Mouse (Mus musculus): ENCODE measurements around the gene Tcf23. TPM values are rescaled to one million over a fixed set of nuclear protein-coding genes. Genes with fewer than 3 reads are reported as not detected.
A peak's percentile ranks its signal among the peaks of the same experiment; 100 is the strongest.

The Tcf23 gene
- polyA plus RNA-seq, 1 experiment: not detected

DNA sequence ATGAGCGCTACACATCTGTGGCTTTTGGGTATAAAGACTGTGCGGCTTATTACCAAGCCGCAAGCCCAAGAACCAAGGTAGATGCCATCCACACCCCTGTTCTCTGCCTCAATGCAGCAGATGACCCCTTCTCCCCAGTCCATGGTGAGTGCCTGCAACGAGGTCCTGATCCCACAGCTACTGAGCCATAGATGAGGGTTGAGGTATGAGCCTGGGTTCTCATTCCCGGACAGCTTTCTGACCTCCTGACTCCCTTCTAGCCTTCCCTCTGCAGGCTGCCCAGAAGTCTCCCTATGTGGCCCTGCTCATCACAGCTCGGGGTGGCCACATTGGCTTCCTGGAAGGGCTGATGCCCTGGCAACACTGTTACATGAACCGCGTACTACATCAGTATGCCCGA is 13.9 kb upstream of the Tcf23 start:
- no peak overlapping the region for H3K27ac ChIP-seq (ENCODE audit: insufficient read depth, low read depth, low read length)
- H3K4me1 ChIP-seq (ENCODE audit: control insufficient read depth, insufficient read depth, low read length): peaks cover 24% of the 10 kb centered on the region
- TF ChIP-seq POLR2A (IDR thresholded peaks at IDR 0.05; ENCODE audit: insufficient read depth, low read depth, low read length): no peak
- no peak for TF ChIP-seq CTCF (IDR thresholded peaks at IDR 0.05; ENCODE audit: insufficient read depth, low read depth, low read length)
- H3K4me3 ChIP-seq (ENCODE audit: insufficient read depth, low read depth, low read length): no peak overlapping the region
- 95% methylated on average over 9 of the region's 9 CpGs for WGBS

DNA sequence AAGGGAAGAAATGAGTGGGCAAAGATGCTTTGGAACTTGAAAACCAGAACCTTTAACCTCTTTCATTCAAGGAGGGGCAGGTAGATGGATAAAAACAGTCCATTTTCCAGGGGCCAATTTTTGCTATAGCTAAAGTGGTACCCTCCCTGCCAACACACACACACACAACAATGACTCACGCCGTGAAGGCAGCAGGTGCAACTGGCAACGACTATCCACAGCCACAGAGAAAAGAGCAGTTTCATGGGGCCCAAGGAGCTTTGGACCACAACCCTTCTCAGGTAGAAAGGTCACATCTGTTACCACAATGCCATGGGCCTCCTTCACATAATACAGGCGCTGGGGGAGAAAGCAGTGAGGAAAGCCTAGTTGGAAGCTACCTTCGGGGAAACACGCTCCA is 12.7 kb upstream of the Tcf23 start:
- Histone ChIP-seq H3K4me1 (ENCODE audit: control insufficient read depth, insufficient read depth, low read length) (peaks cover 24% of the 10 kb centered on the region), H3K4me3 (ENCODE audit: insufficient read depth, low read depth, low read length) (no peak overlapping the region), H3K27ac (ENCODE audit: insufficient read depth, low read depth, low read length) (no peak overlapping the region)
- WGBS: 79% methylated on average over 6 of the region's 6 CpGs
- TF ChIP-seq POLR2A (IDR thresholded peaks at IDR 0.05; ENCODE audit: insufficient read depth, low read depth, low read length) (no peak), CTCF (IDR thresholded peaks at IDR 0.05; ENCODE audit: insufficient read depth, low read depth, low read length) (no peak)

DNA sequence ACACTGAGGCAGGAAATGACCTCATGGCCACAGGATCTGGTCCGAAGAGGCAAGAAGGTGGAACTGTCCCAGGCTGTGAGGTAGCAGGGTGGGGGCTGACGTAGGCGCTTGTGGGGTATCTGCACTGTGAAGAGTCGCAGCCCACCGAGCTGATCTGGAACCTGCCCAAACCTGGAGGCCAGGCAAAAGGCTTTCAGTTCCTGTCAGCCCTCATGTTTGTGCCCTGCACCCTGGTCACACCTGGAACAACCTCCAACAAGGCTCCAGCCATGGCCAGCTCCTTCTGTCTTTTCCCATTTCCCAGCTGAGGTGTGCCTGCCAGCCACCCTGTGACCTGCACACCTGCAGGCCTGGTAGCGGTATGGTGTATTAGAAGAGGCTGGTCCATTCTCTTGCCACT is 10.6 kb upstream of the Tcf23 start:
- H3K4me3 ChIP-seq (ENCODE audit: insufficient read depth, low read depth, low read length): no peak overlapping the region
- whole genome bisulfite sequencing: 92% methylated on average over 6 of the region's 6 CpGs

DNA sequence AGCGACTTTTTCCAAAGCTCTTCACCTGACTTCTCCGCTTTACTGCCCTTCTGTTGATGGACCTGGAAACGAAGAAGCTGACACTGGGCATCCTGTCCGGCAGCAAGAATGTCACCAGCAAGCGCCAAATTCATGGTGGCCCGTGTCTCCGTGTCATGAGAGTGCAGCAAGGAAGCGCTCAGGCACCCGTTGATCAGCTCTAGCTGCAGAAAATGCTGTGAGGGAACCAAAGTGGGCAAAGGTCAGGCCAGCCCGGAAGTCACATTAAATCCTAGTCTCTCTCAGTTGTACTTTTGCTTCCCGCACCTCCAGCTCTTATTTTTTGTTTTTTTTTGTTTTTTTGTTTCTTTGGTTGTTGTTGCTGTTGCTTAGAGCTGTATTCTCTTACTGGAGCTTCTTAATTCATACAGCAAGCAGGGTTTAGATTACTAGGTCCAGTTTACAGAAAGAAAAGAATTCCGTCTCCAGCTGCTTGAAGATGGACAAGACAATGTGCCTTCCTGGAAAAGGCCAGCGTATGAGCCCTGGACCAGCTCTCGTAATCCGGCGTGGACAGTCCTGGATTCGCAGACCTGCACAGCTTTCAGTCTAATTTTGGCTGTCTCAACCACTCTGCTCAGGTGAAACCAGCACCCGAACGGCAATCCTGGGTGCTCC is 9.1 kb upstream of the Tcf23 start:
- TF ChIP-seq CTCF (IDR thresholded peaks at IDR 0.05; ENCODE audit: insufficient read depth, low read depth, low read length): no peak
- no peak for TF ChIP-seq POLR2A (IDR thresholded peaks at IDR 0.05; ENCODE audit: insufficient read depth, low read depth, low read length)
- Histone ChIP-seq H3K27ac (ENCODE audit: insufficient read depth, low read depth, low read length) (no peak overlapping the region), H3K4me1 (ENCODE audit: control insufficient read depth, insufficient read depth, low read length) (peaks cover 21% of the 10 kb centered on the region), H3K4me3 (ENCODE audit: insufficient read depth, low read depth, low read length) (peak overlapping the region; percentile 75)
- WGBS: 30% methylated on average over 19 of the region's 19 CpGs

More for the DNA sequence above, 10.6 kb upstream of the Tcf23 start:
- no peak for TF ChIP-seq POLR2A (IDR thresholded peaks at IDR 0.05; ENCODE audit: insufficient read depth, low read depth, low read length)
- TF ChIP-seq CTCF (IDR thresholded peaks at IDR 0.05; ENCODE audit: insufficient read depth, low read depth, low read length): no peak
- peaks cover 21% of the 10 kb centered on the region for H3K4me1 ChIP-seq (ENCODE audit: control insufficient read depth, insufficient read depth, low read length)
- no peak overlapping the region for H3K27ac ChIP-seq (ENCODE audit: insufficient read depth, low read depth, low read length)

DNA sequence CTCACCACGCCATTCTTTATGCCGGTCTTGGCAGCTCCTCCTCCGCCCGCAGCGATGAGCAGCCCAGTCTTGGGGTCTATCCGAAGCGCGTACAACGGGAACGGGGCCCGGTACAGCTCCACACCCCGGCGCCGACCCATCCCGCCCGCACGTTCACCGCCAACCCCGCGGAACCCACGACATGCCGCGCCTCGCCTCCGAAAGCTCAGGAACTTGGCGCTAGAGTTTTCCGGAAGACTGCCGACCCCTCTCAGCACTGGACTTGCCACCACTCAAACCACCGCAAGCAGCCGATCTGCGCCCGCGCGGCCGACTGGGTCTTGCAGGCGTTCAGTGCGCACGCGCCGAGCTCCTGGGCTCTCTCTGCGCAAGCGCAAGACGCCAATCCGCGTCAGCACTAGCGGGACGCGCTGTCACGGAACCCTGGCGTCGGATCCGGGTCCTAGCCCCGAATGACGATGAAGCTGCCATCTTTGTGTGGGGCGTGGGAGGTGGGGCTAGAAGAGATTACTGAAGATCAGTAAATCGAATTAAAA is 8.4 kb upstream of the Tcf23 start, which contains the start of gene Preb:
Preb (minus strand) TSS at position 396 of the 536 bp plus-strand sequence.
- TF ChIP-seq POLR2A (IDR thresholded peaks at IDR 0.05; ENCODE audit: insufficient read depth, low read depth, low read length): peak; percentile 90
- TF ChIP-seq CTCF (IDR thresholded peaks at IDR 0.05; ENCODE audit: insufficient read depth, low read depth, low read length): no peak
- Histone ChIP-seq H3K4me1 (ENCODE audit: control insufficient read depth, insufficient read depth, low read length) (peaks cover 21% of the 10 kb centered on the region), H3K4me3 (ENCODE audit: insufficient read depth, low read depth, low read length) (peak within 1 kb of the TSS; percentile 75), H3K27ac (ENCODE audit: insufficient read depth, low read depth, low read length) (peak within 1 kb of the TSS; percentile 29; the same call in 1 of the 2 replicates)
- 0% methylated on average over 56 of the region's 56 CpGs for WGBS

DNA sequence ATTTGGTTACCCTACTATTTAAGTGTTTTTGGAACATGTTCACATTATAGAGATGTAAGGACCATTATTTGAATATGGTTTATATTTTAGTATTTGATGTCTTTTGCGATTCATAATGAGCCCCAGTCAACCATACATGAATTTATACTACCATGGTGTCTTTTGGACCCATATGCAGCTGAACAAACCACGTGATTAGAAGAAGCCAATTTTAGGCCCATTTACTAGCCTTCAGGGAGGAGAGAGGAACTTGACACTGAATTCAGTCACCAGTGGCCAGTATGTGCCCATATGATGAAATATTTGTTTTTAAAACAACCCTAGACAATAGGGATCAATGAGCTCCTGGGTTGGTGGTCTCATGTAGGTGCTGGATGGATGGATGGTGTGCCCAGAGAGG is 7.6 kb upstream of the Tcf23 start:
- H3K4me3 ChIP-seq (ENCODE audit: insufficient read depth, low read depth, low read length): no peak overlapping the region

DNA sequence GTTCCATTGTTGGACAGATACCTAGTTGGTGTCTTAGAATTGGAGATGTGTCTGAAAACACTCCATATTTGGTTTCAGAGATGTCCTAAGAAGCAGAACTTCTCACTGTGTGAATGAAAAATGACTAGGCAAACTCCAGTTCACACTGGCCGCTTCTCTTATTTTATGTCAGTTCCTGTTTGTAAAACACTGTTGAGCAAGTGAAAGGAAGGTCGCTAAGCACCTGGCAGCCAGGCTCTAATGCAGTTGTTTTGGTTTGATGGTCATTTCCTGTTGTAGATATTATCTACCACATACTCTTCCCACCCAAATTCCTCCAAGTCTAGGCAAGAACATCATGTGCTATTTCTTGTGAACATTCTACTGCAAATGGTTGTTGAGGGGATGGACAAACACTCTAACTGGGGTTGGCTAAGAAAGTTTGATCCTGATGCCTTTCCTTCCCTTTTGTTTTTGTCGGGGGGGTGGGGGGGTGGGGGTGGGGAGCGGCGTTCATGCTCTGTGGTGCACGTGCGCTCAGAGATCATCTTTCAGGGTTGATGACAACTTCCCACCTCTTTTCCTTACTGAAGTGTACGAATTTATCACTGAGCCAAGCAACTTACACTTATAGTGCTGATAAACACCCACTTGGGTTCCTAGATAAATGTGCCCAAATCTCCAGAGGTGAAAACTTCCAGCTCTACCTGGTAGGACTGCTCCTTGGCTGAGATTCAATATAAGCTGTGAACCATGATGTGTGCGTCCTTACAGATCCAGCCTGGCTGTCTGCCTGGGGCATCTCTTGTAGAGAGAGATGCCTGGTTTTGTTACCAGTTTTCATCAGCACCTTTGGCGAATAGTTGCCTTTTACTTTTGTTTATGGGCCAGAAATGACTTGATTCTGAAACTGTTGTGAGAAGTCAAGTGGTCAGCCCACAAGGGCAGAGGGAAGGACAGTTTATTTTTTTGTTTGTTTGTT is 6.6 kb upstream of the Tcf23 start:
- WGBS: 83% methylated on average over 10 of the region's 10 CpGs
- TF ChIP-seq POLR2A (IDR thresholded peaks at IDR 0.05; ENCODE audit: insufficient read depth, low read depth, low read length) (no peak), CTCF (IDR thresholded peaks at IDR 0.05; ENCODE audit: insufficient read depth, low read depth, low read length) (no peak)

More for the DNA sequence above, 7.6 kb upstream of the Tcf23 start:
- 0 out of 2 replicates have a peak overlapping the region, but pooled peaks have one; percentile 29 for H3K27ac ChIP-seq (ENCODE audit: insufficient read depth, low read depth, low read length)
- H3K4me1 ChIP-seq (ENCODE audit: control insufficient read depth, insufficient read depth, low read length): peaks cover 20% of the 10 kb centered on the region
- TF ChIP-seq CTCF (IDR thresholded peaks at IDR 0.05; ENCODE audit: insufficient read depth, low read depth, low read length) (no peak), POLR2A (IDR thresholded peaks at IDR 0.05; ENCODE audit: insufficient read depth, low read depth, low read length) (no peak)
- WGBS: 90% methylated on average over 2 of the region's 2 CpGs

DNA sequence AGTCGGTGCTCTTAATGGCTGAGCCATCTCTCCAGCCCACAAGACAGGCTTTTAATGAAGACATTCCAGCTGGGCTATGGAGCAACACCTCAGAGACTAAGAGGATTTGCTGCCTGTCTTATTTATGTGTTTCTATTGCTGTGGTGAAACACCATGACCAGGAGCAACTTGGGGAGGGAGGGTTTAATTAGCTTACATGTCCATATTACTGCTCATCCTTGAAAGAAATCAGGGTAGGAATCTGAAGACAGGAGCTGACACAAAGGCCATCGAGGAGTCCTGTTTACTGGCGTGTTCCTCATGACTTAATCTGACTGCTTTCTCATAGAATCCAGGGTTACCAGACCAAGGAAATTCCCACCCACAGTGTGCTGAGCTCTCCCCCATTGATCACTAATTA is 4.5 kb upstream of the Tcf23 start:
- 76% methylated on average over 3 of the region's 3 CpGs for WGBS
- H3K4me3 ChIP-seq (ENCODE audit: insufficient read depth, low read depth, low read length): no peak overlapping the region
- peaks cover 4% of the 10 kb centered on the region for H3K4me1 ChIP-seq (ENCODE audit: control insufficient read depth, insufficient read depth, low read length)
- TF ChIP-seq POLR2A (IDR thresholded peaks at IDR 0.05; ENCODE audit: insufficient read depth, low read depth, low read length) (no peak), CTCF (IDR thresholded peaks at IDR 0.05; ENCODE audit: insufficient read depth, low read depth, low read length) (no peak)
- H3K27ac ChIP-seq (ENCODE audit: insufficient read depth, low read depth, low read length): no peak overlapping the region

More for the DNA sequence above, 6.6 kb upstream of the Tcf23 start:
- Histone ChIP-seq H3K4me1 (ENCODE audit: control insufficient read depth, insufficient read depth, low read length) (peaks cover 17% of the 10 kb centered on the region), H3K4me3 (ENCODE audit: insufficient read depth, low read depth, low read length) (no peak overlapping the region), H3K27ac (ENCODE audit: insufficient read depth, low read depth, low read length) (no peak overlapping the region)

All from olfactory bulb, adult 2 months (tissue).